Mouse (Mus musculus) MEL (cell line): Measurements from ENCODE around the gene Rhot2. TPM values are rescaled to one million over a fixed set of nuclear protein-coding genes. Genes with fewer than 3 reads are reported as not detected.

Experiments
- DNase-seq: peaks from one replicate; pipeline ENCODE4 v3.0.0; 2011; ENCODE audit warnings: low read depth, low spot score
- H3K27ac ChIP-seq: 2 replicates; pipeline ENCODE4 v1.5.1; 2012; ENCODE audit warnings: low read depth, mild to moderate bottlenecking, control low read depth, low read length, moderate library complexity; ENCODE audit not compliant: control insufficient read depth
- H3K27me3 ChIP-seq, 2 experiments: fragments of 150-350 bp in 1 of 2; sonication (generic) in 1 of 2; 2 replicates each; pipeline ENCODE4 v1.6.1; 2012; ENCODE audit warnings: low read length in 2 of 2, mild to moderate bottlenecking in 2 of 2, improper control_type of control experiment in 1 of 2, moderate library complexity in 1 of 2; ENCODE audit not compliant: insufficient read depth in 2 of 2, control insufficient read depth in 1 of 2
- H3K36me3 ChIP-seq, 2 experiments: 2 replicates each; pipeline ENCODE4 v1.6.1; 2012 to 2014; ENCODE audit warnings: low read length in 2 of 2, improper control_type of control experiment in 1 of 2, inconsistent platforms in 1 of 2, mild to moderate bottlenecking in 1 of 2; ENCODE audit not compliant: insufficient read depth in 2 of 2, control insufficient read depth in 1 of 2
- H3K4me1 ChIP-seq, 2 experiments: fragments of 150-350 bp in 1 of 2; sonication (generic) in 1 of 2; 2 replicates each; pipeline ENCODE4 v1.6.1; 2012; ENCODE audit warnings: low read length in 2 of 2, improper control_type of control experiment in 1 of 2, mild to moderate bottlenecking in 1 of 2; ENCODE audit not compliant: insufficient read depth in 2 of 2, control insufficient read depth in 1 of 2
- H3K4me3 ChIP-seq, 2 experiments: fragments of 150-350 bp in 1 of 2; sonication (generic) in 1 of 2; 2 replicates each; pipeline ENCODE4 v1.5.1; 2012; ENCODE audit warnings: low read depth in 2 of 2, low read length in 2 of 2, mild to moderate bottlenecking in 2 of 2, moderate library complexity in 2 of 2, control low read depth in 1 of 2, improper control_type of control experiment in 1 of 2; ENCODE audit not compliant: control insufficient read depth in 1 of 2, insufficient read depth in 1 of 2
- H3K79me2 ChIP-seq: 2 replicates; pipeline ENCODE4 v1.6.1; 2012; ENCODE audit warnings: mild to moderate bottlenecking, low read length, moderate library complexity; ENCODE audit not compliant: control insufficient read depth, poor library complexity, insufficient read depth
- H3K9ac ChIP-seq: 2 replicates; pipeline ENCODE4 v1.6.1; 2012; ENCODE audit warnings: low read depth, mild to moderate bottlenecking, control low read depth, low read length, moderate library complexity; ENCODE audit not compliant: control insufficient read depth, poor library complexity, severe bottlenecking
- H3K9me3 ChIP-seq: fragments of 150-350 bp; sonication (generic); replicated peaks from 2 replicates; pipeline ENCODE4 v1.6.1; 2012; ENCODE audit warnings: mild to moderate bottlenecking, low read length, improper control_type of control experiment, moderate library complexity; ENCODE audit not compliant: insufficient read depth
- CHD1 ChIP-seq: IDR thresholded peaks from 2 replicates; pipeline ENCODE4 v1.6.1; 2012; ENCODE audit warnings: low read depth, mild to moderate bottlenecking, inconsistent platforms, low read length, improper control_type of control experiment
- CTCF ChIP-seq, 3 experiments: IDR thresholded peaks in 2 of 3; conservative IDR thresholded peaks in 1 of 3; 2 replicates each; pipeline ENCODE4 v1.5.1; 2011 to 2012; ENCODE audit warnings: low read length in 3 of 3, low read depth in 2 of 3, mild to moderate bottlenecking in 2 of 3, improper control_type of control experiment in 1 of 3, inconsistent platforms in 1 of 3, mixed read lengths in 1 of 3, moderate library complexity in 1 of 3; ENCODE audit not compliant: control insufficient read depth in 1 of 3, insufficient read depth in 1 of 3, poor library complexity in 1 of 3, severe bottlenecking in 1 of 3
- GATA1 ChIP-seq: IDR thresholded peaks from 2 replicates; pipeline ENCODE4 v1.6.1; 2011; ENCODE audit warnings: low read depth, low read length, improper control_type of control experiment
- JUND ChIP-seq: IDR thresholded peaks from 2 replicates; pipeline ENCODE4 v1.6.1; 2011; ENCODE audit warnings: low read depth, mild to moderate bottlenecking, improper control_type of control experiment, low read length
- KAT2A ChIP-seq: conservative IDR thresholded peaks from 2 replicates; pipeline ENCODE4 v1.6.1; 2012; ENCODE audit warnings: low read depth, low read length, improper control_type of control experiment, inconsistent platforms
- MAFK ChIP-seq: IDR thresholded peaks from 2 replicates; pipeline ENCODE4 v1.6.1; 2011; ENCODE audit warnings: low read depth, mild to moderate bottlenecking, low read length, improper control_type of control experiment, borderline replicate concordance
- MAZ ChIP-seq: IDR thresholded peaks from 2 replicates; pipeline ENCODE4 v1.6.1; 2012; ENCODE audit warnings: low read depth, mild to moderate bottlenecking, inconsistent platforms, low read length, improper control_type of control experiment
- MEF2A ChIP-seq: IDR thresholded peaks from 2 replicates; pipeline ENCODE4 v1.6.1; 2014; ENCODE audit warnings: low read depth, mild to moderate bottlenecking, inconsistent platforms, low read length, improper control_type of control experiment; ENCODE audit not compliant: poor library complexity, insufficient replicate concordance, severe bottlenecking; ENCODE audit errors: extremely low read depth
- NELFE ChIP-seq: IDR thresholded peaks from 2 replicates; pipeline ENCODE4 v1.6.1; 2011; ENCODE audit warnings: low read depth, low read length, improper control_type of control experiment
- NRF1 ChIP-seq: IDR thresholded peaks from 2 replicates; pipeline ENCODE4 v1.6.1; 2014; ENCODE audit warnings: low read depth, mild to moderate bottlenecking, inconsistent platforms, low read length, improper control_type of control experiment, moderate library complexity; ENCODE audit not compliant: poor library complexity, insufficient read depth, severe bottlenecking
- POLR2A ChIP-seq, 2 experiments: IDR thresholded peaks; 2 replicates each; pipeline ENCODE4 v1.6.1; 2011 to 2012; ENCODE audit warnings: low read length in 2 of 2, mild to moderate bottlenecking in 2 of 2, control low read depth in 1 of 2, improper control_type of control experiment in 1 of 2, low read depth in 1 of 2, moderate library complexity in 1 of 2; ENCODE audit not compliant: control insufficient read depth in 1 of 2, insufficient read depth in 1 of 2, poor library complexity in 1 of 2
- RAD21 ChIP-seq: IDR thresholded peaks from 2 replicates; pipeline ENCODE4 v1.6.1; 2011; ENCODE audit warnings: mild to moderate bottlenecking, low read depth, low read length, improper control_type of control experiment
- RCOR1 ChIP-seq: IDR thresholded peaks from 2 replicates; pipeline ENCODE4 v1.6.1; 2012; ENCODE audit warnings: low read depth, mild to moderate bottlenecking, inconsistent platforms, low read length, improper control_type of control experiment
- SMC3 ChIP-seq: IDR thresholded peaks from 2 replicates; pipeline ENCODE4 v1.6.1; 2011; ENCODE audit warnings: low read depth, low read length, improper control_type of control experiment
- TAL1 ChIP-seq: IDR thresholded peaks from 2 replicates; pipeline ENCODE4 v1.6.1; 2012; ENCODE audit warnings: mild to moderate bottlenecking, inconsistent platforms, low read length, moderate library complexity, mixed read lengths
- TCF12 ChIP-seq: IDR thresholded peaks from 2 replicates; pipeline ENCODE4 v1.6.1; 2014; ENCODE audit warnings: low read depth, mild to moderate bottlenecking, inconsistent platforms, low read length, improper control_type of control experiment, moderate library complexity
- USF1 ChIP-seq: IDR thresholded peaks from 2 replicates; pipeline ENCODE4 v1.6.1; 2014; ENCODE audit warnings: low read depth, mild to moderate bottlenecking, inconsistent platforms, low read length, improper control_type of control experiment, moderate library complexity
- USF2 ChIP-seq, 2 experiments: IDR thresholded peaks; 2 replicates each; pipeline ENCODE4 v1.6.1; 2011 to 2012; ENCODE audit warnings: improper control_type of control experiment in 2 of 2, low read length in 2 of 2, borderline replicate concordance in 1 of 2, inconsistent platforms in 1 of 2, low read depth in 1 of 2, mild to moderate bottlenecking in 1 of 2; ENCODE audit not compliant: insufficient read depth in 1 of 2
- ZKSCAN1 ChIP-seq: IDR thresholded peaks from 2 replicates; pipeline ENCODE4 v1.6.1; 2012; ENCODE audit warnings: low read depth, mild to moderate bottlenecking, inconsistent platforms, low read length, improper control_type of control experiment, moderate library complexity
- polyA plus RNA-seq, 2 experiments: library from polyadenylated mRNA; stranded (reverse) in 1 of 2; unstranded in 1 of 2; fragments of >175 nt in 1 of 2; fragments of >200 nt in 1 of 2; gene quantifications; 2 replicates each; pipeline versions ENCODE4 v1.2.1 to v1.2.4; 2012; ENCODE audit warnings: low replicate concordance in 2 of 2, low read depth in 1 of 2; ENCODE audit not compliant: insufficient read length in 2 of 2, insufficient read depth in 1 of 2, missing spikeins in 1 of 2
- total RNA-seq: library from RNA; depleted of rRNA; stranded (reverse); fragments of 300-350 nt; gene quantifications from 2 replicates; pipeline ENCODE4 v1.2.3, GENCODE M21; 2012

Gene Rhot2
- total and polyA plus RNA-seq, 3 experiments = 29.1 to 54.5 TPM; not detected in 1

- peaks cover 2 to 8% of the 10 kb centered on the region in 2 experiments; a peak in 3 of 4 replicates for H3K4me1 ChIP-seq
- H3K9me3 ChIP-seq = no peaks in the 10 kb centered on the region
- H3K27me3 ChIP-seq = no peaks in the 10 kb centered on the region
- H3K9ac ChIP-seq = no peak overlapping the region
- H3K4me3 ChIP-seq = no peak overlapping the region
- TF ChIP-seq RCOR1 (no peak), KAT2A (no peak), ZKSCAN1 (no peak), TAL1 (no peak), CTCF (IDR thresholded peaks at IDR 0.05 in 2 of 3, conservative IDR thresholded peaks at IDR 0.05 in 1 of 3; ENCODE audit: control insufficient read depth in 1 of 3, insufficient read depth in 1 of 3, low read depth in 2 of 3, low read length in 3 of 3, poor library complexity in 1 of 3, severe bottlenecking in 1 of 3) (no peak), MEF2A (no peak), MAZ (no peak)
- peaks cover 20% of the 10 kb centered on the region for H3K79me2 ChIP-seq
- no peak for DNase-seq
- no peak overlapping the region for H3K27ac ChIP-seq
- no peaks in the 10 kb centered on the region; a peak in 2 of 4 replicates for H3K36me3 ChIP-seq
Measured at GRCm38 (mm10) chr17:25837533-25837932, 7.1 kb downstream of the Rhot2 start.

- Histone ChIP-seq H3K4me1 (peaks cover 2 to 8% of the 10 kb centered on the region in 2 experiments; a peak in 3 of 4 replicates), H3K27me3 (no peaks in the 10 kb centered on the region), H3K9ac (no peak within 1 kb of the TSS), H3K4me3 (no peak within 1 kb of the TSS), H3K79me2 (peaks cover 24% of the 10 kb centered on the region), H3K27ac (no peak within 1 kb of the TSS), H3K36me3 (no peaks in the 10 kb centered on the region; a peak in 2 of 4 replicates), H3K9me3 (no peaks in the 10 kb centered on the region)
- no peak for DNase-seq
- no peak for TF ChIP-seq CHD1
- TF ChIP-seq RAD21 = no peak
- TF ChIP-seq SMC3 = no peak
- no peak for TF ChIP-seq MAFK
- no peak for TF ChIP-seq JUND
- no peak; a peak in 1 of 4 replicates for TF ChIP-seq POLR2A (IDR thresholded peaks at IDR 0.05; ENCODE audit: control insufficient read depth in 1 of 2, insufficient read depth in 1 of 2, low read depth in 1 of 2, low read length in 2 of 2, poor library complexity in 1 of 2)
- TF ChIP-seq KAT2A = no peak
- TF ChIP-seq MAZ = no peak
- no peak for TF ChIP-seq USF1
- TF ChIP-seq NRF1 = no peak
- TF ChIP-seq TCF12 = no peak
- TF ChIP-seq GATA1 = no peak
- TF ChIP-seq CTCF (IDR thresholded peaks at IDR 0.05 in 2 of 3, conservative IDR thresholded peaks at IDR 0.05 in 1 of 3; ENCODE audit: control insufficient read depth in 1 of 3, insufficient read depth in 1 of 3, low read depth in 2 of 3, low read length in 3 of 3, poor library complexity in 1 of 3, severe bottlenecking in 1 of 3) = no peak
- no peak for TF ChIP-seq USF2 (IDR thresholded peaks at IDR 0.05; ENCODE audit: borderline replicate concordance in 1 of 2, insufficient read depth in 1 of 2, low read depth in 1 of 2, low read length in 2 of 2)
- no peak for TF ChIP-seq RCOR1
- TF ChIP-seq NELFE = no peak
- no peak for TF ChIP-seq MEF2A
Measured at GRCm38 (mm10) chr17:25837076-25837410, 7.6 kb downstream of the Rhot2 start, which contains the start of gene Rhbdl1. Rhbdl1 (minus strand) TSS chr17:25837295.
